Mouse (Mus musculus) kidney, embryonic 15.5 days (tissue): ENCODE measurements at regions not wholly inside any gene's neighbourhood (a gene's known extent, or its start where the extent isn't known, plus 50 kb on each side); places are given as distances from the start of the nearest gene placed in this dataset.
A peak's percentile ranks its signal among the peaks of the same experiment; 100 is the strongest.

ENCODE experiments used
- ATAC-seq: fragments of 200-750 bp; cut with Nextera tagmentation; replicated peaks from 2 replicates; pipeline ENCODE4 v1.8.0; 2017; ENCODE audit warnings: moderate TSS enrichment; ENCODE audit not compliant: low FRiP score
- H3K27ac ChIP-seq: fragments of 300-500 bp; sonication (generic); 2 replicates; pipeline ENCODE4 v1.5.1; 2015; ENCODE audit warnings: mild to moderate bottlenecking, inconsistent platforms
- H3K27me3 ChIP-seq: fragments of 300-500 bp; sonication (generic); 2 replicates; pipeline ENCODE4 v1.6.1; 2015; ENCODE audit warnings: inconsistent platforms
- H3K36me3 ChIP-seq: fragments of 300-500 bp; sonication (generic); 2 replicates; pipeline ENCODE4 v1.6.1; 2015; ENCODE audit warnings: inconsistent platforms
- H3K4me1 ChIP-seq: fragments of 300-500 bp; sonication (generic); 2 replicates; pipeline ENCODE4 v1.6.1; 2015; ENCODE audit warnings: inconsistent platforms
- H3K4me2 ChIP-seq: fragments of 300-500 bp; sonication (generic); 2 replicates; pipeline ENCODE4 v1.6.1; 2015; ENCODE audit warnings: moderate library complexity, mild to moderate bottlenecking, inconsistent platforms
- H3K4me3 ChIP-seq: fragments of 300-500 bp; sonication (generic); replicated peaks from 2 replicates; pipeline ENCODE4 v1.5.1; 2015; ENCODE audit warnings: mild to moderate bottlenecking, inconsistent platforms
- H3K9ac ChIP-seq: fragments of 300-500 bp; sonication (generic); 2 replicates; pipeline ENCODE4 v1.6.1; 2015; ENCODE audit warnings: mild to moderate bottlenecking, inconsistent platforms
- H3K9me3 ChIP-seq: fragments of 300-500 bp; sonication (generic); replicated peaks from 2 replicates; pipeline ENCODE4 v1.6.1; 2016; ENCODE audit warnings: inconsistent platforms
- WGBS: fragments of 180-500 bp; shearing (Covaris S2); methylation state at CpG from one replicate; pipeline ENCODE4 v1.1.7; 2015; ENCODE audit warnings: mixed read lengths; 5-methylcytosine and 5-hydroxymethylcytosine counted together

GRCm38 (mm10) chr14:97694238-97694637, 475.3 kb downstream of the Dach1 start:
- Histone ChIP-seq H3K27ac (no peak overlapping the region), H3K4me3 (no peak overlapping the region), H3K36me3 (no peaks in the 10 kb centered on the region), H3K9me3 (no peaks in the 10 kb centered on the region), H3K9ac (no peak overlapping the region), H3K4me2 (no peak overlapping the region), H3K27me3 (no peaks in the 10 kb centered on the region), H3K4me1 (no peaks in the 10 kb centered on the region)
- no peak for ATAC-seq
- 91% methylated on average over 1 of the region's 1 CpGs for WGBS

DNA sequence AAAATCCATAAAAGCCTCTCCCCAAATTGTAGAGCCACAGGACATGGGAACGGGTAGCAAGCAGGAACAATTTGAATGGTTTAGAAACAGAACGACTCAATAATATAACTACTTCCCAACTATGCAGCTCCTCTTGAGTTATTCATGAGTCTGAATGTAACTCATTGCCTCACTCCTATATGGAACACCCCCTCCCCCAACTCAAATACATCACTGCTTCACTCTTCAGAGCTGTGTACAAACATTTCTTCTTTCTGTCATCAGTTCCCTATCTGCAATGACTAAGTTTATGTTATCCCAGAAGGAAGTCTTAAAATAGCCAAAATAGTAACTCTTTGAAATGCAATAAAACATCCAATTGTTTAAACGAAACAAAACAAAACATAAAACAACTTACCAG, 484.9 kb downstream of the Dach1 start:
- Histone ChIP-seq H3K4me3 (no peak overlapping the region), H3K4me1 (no peaks in the 10 kb centered on the region), H3K36me3 (no peaks in the 10 kb centered on the region), H3K4me2 (no peak overlapping the region), H3K9me3 (no peaks in the 10 kb centered on the region), H3K27me3 (no peaks in the 10 kb centered on the region), H3K9ac (no peak overlapping the region), H3K27ac (no peak overlapping the region)
- no peak for ATAC-seq
- WGBS, result 63% methylated on average over 3 of the region's 3 CpGs

DNA sequence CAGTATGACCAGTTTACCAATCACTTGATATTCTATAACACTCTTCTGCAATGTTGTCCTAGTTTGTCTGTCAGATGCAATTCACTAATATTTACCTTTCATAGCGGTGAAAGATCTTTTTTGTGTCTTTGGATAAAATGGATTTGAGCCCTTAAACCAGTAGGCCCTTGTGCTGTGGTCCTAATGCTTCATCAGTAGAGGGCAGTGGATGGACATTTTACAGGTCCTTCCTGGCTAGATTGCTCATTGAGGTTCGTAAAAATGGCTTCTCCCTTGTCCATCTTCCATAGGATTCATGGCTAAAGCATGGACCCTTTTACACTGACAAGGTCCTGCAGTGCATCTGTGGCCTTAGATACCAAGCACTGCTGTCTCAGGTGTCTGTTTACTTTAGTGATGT, 501.8 kb downstream of the Dach1 start:
- Histone ChIP-seq H3K4me1 (no peaks in the 10 kb centered on the region), H3K27ac (no peak overlapping the region), H3K9ac (no peak overlapping the region), H3K9me3 (no peaks in the 10 kb centered on the region), H3K4me3 (no peak overlapping the region), H3K27me3 (no peaks in the 10 kb centered on the region), H3K36me3 (no peaks in the 10 kb centered on the region), H3K4me2 (no peak overlapping the region)
- no peak for ATAC-seq
- 72% methylated on average over 2 of the region's 2 CpGs for WGBS

DNA sequence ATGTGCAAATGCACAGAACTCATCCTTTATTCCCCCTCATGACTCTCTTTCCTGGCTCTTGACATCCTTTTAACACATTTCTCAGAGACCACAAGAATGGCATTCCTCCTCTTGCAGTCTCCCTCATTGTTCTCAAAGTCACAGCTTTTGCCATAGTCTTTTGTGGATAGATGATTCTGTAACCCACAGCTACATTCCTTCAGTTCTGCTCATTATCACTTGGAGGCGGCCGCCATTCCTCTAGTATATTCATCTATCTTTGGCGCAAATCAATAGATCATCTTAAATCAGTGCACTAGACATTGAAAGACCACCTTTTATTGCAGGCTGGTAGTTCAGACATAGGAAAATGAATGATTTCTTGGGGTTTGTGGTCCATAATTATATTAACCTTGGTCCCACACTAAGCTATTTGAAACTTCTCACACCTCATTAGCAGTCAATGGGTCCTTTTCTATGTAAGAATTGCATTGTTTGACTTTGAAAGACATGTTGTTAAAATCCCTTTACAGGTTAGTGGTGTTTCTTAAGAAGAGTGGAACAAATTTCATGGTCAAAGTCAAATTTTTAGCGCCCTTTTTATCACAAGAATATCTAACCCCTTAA, 531.3 kb downstream of the Dach1 start:
- no peaks in the 10 kb centered on the region for H3K9me3 ChIP-seq
- no peaks in the 10 kb centered on the region for H3K4me1 ChIP-seq
- no peak overlapping the region for H3K4me2 ChIP-seq
- no peaks in the 10 kb centered on the region for H3K36me3 ChIP-seq
- H3K27ac ChIP-seq, result no peak overlapping the region
- no peak overlapping the region for H3K9ac ChIP-seq
- 87% methylated on average over 4 of the region's 4 CpGs for WGBS
- no peak for ATAC-seq
- no peaks in the 10 kb centered on the region for H3K27me3 ChIP-seq
- no peak overlapping the region for H3K4me3 ChIP-seq

DNA sequence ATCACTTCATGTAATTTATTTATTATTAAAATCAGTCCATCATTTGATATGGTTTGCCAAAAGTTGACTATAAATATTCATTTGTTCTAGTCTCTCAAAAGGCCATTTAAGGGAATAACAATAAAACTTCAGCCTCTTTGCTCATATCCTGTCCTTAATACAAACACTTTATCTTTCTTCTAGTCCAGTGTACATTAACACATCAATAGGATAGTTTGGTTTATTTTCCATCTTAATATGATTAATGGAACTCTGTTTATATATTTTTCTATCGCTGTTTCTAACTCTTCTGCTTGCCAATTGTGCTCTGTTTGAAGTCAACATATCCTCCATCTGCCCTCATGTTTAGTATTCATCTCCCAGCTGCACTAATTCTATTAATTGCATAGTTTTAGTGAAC, 558.1 kb downstream of the Dach1 start:
- Histone ChIP-seq H3K36me3 (no peaks in the 10 kb centered on the region), H3K9me3 (no peaks in the 10 kb centered on the region), H3K4me1 (no peaks in the 10 kb centered on the region), H3K4me2 (no peak overlapping the region), H3K27me3 (no peaks in the 10 kb centered on the region), H3K4me3 (no peak overlapping the region), H3K27ac (no peak overlapping the region), H3K9ac (no peak overlapping the region)
- WGBS, result 66% methylated on average over 1 of the region's 1 CpGs
- ATAC-seq, result no peak

DNA sequence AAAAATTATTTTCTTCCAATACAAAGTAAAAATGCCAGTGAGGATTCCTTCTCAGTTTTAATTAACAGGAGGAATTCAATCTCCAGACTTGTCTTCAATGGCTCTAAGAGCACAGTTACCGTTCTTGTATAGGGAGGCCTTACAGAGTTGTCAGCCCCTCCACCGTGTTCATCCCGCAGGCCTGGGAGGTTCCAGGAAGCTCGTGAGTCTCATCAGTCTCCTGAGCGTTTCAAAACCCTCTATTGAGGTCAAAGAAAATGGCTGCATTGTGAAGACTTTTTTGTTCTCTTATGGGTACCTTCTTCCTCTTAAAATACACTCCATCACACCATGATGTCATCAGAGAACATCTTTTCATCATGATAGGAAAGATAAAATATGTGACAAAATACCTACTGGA, 572.9 kb downstream of the Dach1 start:
- no peak for ATAC-seq
- Histone ChIP-seq H3K9me3 (no peaks in the 10 kb centered on the region), H3K4me1 (no peaks in the 10 kb centered on the region), H3K36me3 (no peaks in the 10 kb centered on the region), H3K4me3 (no peak overlapping the region), H3K4me2 (no peak overlapping the region), H3K27me3 (no peaks in the 10 kb centered on the region), H3K9ac (no peak overlapping the region), H3K27ac (no peak overlapping the region)
- WGBS, result 76% methylated on average over 5 of the region's 5 CpGs

- ATAC-seq, result no peak
- no peak overlapping the region for H3K4me2 ChIP-seq
- no peak overlapping the region for H3K9ac ChIP-seq
- no peaks in the 10 kb centered on the region for H3K27me3 ChIP-seq
- no peak overlapping the region for H3K27ac ChIP-seq
- no peaks in the 10 kb centered on the region for H3K36me3 ChIP-seq
- H3K4me1 ChIP-seq, result peaks cover 7% of the 10 kb centered on the region; the same call in 1 of the 2 replicates
- no peak overlapping the region for H3K4me3 ChIP-seq
- no peaks in the 10 kb centered on the region for H3K9me3 ChIP-seq
- WGBS, result 74% methylated on average over 4 of the region's 4 CpGs
Measured at GRCm38 (mm10) chr14:97588611-97589010, 581.0 kb downstream of the Dach1 start.

DNA sequence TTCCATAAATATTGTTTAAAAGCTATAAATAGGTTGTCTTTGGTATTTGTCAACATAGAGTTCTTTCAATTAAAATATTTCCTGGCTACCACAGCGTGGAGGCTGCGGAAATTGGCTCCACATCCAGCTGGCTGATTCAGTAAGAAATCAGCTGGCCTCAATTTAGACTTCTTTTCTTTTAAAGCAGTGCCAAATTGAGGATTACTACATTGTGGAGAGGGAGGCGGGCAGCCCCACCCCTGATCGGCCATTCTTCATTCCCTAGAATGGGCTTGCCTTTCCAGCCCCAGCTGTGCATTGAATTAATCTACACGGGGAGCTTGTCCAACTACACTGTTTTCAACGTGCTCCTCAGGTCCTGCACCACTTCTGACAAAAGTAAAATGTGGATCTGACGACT, 581.4 kb downstream of the Dach1 start:
- WGBS, result 42% methylated on average over 7 of the region's 7 CpGs
- Histone ChIP-seq H3K9ac (no peak overlapping the region), H3K27ac (no peak overlapping the region), H3K4me1 (peaks cover 7% of the 10 kb centered on the region; the same call in 1 of the 2 replicates), H3K27me3 (no peaks in the 10 kb centered on the region), H3K9me3 (no peaks in the 10 kb centered on the region), H3K4me2 (no peak overlapping the region), H3K4me3 (no peak overlapping the region), H3K36me3 (no peaks in the 10 kb centered on the region)
- no peak for ATAC-seq

DNA sequence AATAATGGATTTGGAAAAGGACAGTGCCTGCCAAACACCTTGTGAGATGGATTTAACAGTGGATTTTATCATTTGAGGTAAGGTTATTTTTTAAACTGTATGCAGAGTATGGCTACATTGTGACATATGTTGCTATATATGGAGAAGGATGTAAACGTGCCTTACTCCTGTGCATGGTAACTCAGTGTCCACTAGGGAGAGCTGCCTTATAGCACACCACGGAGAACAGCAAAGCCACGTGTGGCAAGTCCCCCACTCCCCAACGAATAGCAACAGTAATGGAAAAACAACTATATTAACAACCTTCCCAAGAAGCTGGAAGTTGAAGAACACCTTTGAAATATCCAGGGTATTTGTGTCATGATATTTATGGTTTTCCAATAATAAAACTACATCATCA, 582.6 kb downstream of the Dach1 start:
- ATAC-seq, result peak; percentile 81; the same call in 1 of the 2 replicates
- 29% methylated on average over 4 of the region's 4 CpGs for WGBS

DNA sequence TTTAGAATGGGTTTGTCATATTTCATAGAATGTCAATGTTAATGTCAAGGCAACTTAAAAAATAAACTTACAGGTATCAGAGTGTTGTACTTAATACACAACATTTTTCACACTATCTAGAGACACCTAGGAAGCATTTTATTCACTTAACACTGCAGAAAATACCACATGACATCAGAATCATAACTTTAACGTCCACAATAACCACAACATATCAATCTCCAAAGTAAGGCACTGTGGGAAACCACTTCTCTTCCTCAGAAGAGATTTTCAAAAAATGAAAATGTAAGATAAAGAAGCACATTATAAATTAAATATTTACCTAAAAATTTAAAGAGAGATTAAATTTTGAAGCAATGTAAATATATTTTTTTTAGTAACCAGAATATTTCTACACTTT, 599.3 kb downstream of the Dach1 start:
- H3K4me3 ChIP-seq, result no peak overlapping the region
- H3K9me3 ChIP-seq, result no peaks in the 10 kb centered on the region
- H3K9ac ChIP-seq, result no peak overlapping the region
- H3K4me1 ChIP-seq, result no peaks in the 10 kb centered on the region
- no peaks in the 10 kb centered on the region for H3K36me3 ChIP-seq
- no peak overlapping the region for H3K27ac ChIP-seq
- WGBS, result 68% methylated on average over 1 of the region's 1 CpGs
- no peak overlapping the region for H3K4me2 ChIP-seq
- ATAC-seq, result no peak
- no peaks in the 10 kb centered on the region for H3K27me3 ChIP-seq

More for the DNA sequence above, 582.6 kb downstream of the Dach1 start:
- Histone ChIP-seq H3K27me3 (no peaks in the 10 kb centered on the region), H3K9ac (no peak overlapping the region), H3K36me3 (no peaks in the 10 kb centered on the region), H3K9me3 (no peaks in the 10 kb centered on the region), H3K27ac (no peak overlapping the region), H3K4me1 (peaks cover 7% of the 10 kb centered on the region; the same call in 1 of the 2 replicates), H3K4me3 (no peak overlapping the region), H3K4me2 (no peak overlapping the region)

- no peak overlapping the region for H3K27ac ChIP-seq
- H3K36me3 ChIP-seq, result no peaks in the 10 kb centered on the region
- 45% methylated on average over 7 of the region's 7 CpGs for WGBS
- no peaks in the 10 kb centered on the region for H3K27me3 ChIP-seq
- H3K4me3 ChIP-seq, result no peak overlapping the region
- H3K9me3 ChIP-seq, result no peaks in the 10 kb centered on the region
- no peaks in the 10 kb centered on the region for H3K4me1 ChIP-seq
- no peak overlapping the region for H3K9ac ChIP-seq
- no peak for ATAC-seq
- H3K4me2 ChIP-seq, result no peak overlapping the region
Measured at GRCm38 (mm10) chr14:97560121-97560907, 609.3 kb downstream of the Dach1 start.

DNA sequence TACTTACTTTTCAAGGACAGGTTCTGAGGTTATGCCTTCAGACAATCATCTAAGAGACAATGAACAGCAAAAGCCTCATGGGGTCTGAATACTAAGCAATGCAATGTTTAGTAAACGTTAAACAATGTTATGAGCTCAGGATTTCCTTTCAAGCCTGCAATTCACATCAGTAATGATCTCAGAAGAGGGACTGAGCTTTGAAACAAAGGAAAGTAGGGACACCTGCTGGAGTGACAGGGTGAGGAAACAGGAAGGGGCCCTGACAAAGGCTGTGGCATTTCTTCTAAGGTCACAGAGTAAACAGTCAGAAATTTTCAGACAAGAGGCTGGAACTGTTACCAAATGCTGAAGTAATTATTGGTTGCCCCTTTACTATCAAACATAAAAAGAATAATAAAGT, 610.0 kb downstream of the Dach1 start:
- Histone ChIP-seq H3K27ac (no peak overlapping the region), H3K4me3 (no peak overlapping the region), H3K4me2 (no peak overlapping the region), H3K36me3 (no peaks in the 10 kb centered on the region), H3K9ac (no peak overlapping the region), H3K27me3 (no peaks in the 10 kb centered on the region), H3K9me3 (no peaks in the 10 kb centered on the region), H3K4me1 (no peaks in the 10 kb centered on the region)
- no peak for ATAC-seq
- 2% methylated on average over 1 of the region's 1 CpGs for WGBS

DNA sequence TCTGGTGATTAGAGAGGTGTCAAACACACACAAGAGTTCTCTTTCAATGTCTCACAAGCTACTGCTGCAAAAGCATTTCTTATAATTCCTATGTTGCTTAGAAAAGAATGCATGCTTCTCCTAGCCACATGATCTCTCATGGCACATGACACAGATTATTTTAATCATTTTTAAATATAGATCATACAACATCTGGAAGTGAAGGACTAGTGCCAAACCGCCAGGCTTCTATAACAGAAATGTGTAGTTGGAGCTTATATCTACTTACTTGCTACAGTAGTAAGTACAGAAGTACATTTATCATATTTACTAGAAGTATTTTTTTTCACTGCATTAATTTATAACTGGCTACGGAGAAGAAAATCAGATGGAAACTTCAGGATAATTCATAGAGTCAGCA, 611.3 kb downstream of the Dach1 start:
- 76% methylated on average over 2 of the region's 2 CpGs for WGBS
- no peak overlapping the region for H3K27ac ChIP-seq
- no peaks in the 10 kb centered on the region for H3K9me3 ChIP-seq
- H3K9ac ChIP-seq, result no peak overlapping the region
- no peaks in the 10 kb centered on the region for H3K27me3 ChIP-seq
- no peak overlapping the region for H3K4me3 ChIP-seq
- ATAC-seq, result no peak
- H3K4me1 ChIP-seq, result no peaks in the 10 kb centered on the region
- H3K36me3 ChIP-seq, result no peaks in the 10 kb centered on the region
- H3K4me2 ChIP-seq, result no peak overlapping the region
